Mouse (Mus musculus): ENCODE measurements around the gene Hand2.

The Hand2 gene

DNA sequence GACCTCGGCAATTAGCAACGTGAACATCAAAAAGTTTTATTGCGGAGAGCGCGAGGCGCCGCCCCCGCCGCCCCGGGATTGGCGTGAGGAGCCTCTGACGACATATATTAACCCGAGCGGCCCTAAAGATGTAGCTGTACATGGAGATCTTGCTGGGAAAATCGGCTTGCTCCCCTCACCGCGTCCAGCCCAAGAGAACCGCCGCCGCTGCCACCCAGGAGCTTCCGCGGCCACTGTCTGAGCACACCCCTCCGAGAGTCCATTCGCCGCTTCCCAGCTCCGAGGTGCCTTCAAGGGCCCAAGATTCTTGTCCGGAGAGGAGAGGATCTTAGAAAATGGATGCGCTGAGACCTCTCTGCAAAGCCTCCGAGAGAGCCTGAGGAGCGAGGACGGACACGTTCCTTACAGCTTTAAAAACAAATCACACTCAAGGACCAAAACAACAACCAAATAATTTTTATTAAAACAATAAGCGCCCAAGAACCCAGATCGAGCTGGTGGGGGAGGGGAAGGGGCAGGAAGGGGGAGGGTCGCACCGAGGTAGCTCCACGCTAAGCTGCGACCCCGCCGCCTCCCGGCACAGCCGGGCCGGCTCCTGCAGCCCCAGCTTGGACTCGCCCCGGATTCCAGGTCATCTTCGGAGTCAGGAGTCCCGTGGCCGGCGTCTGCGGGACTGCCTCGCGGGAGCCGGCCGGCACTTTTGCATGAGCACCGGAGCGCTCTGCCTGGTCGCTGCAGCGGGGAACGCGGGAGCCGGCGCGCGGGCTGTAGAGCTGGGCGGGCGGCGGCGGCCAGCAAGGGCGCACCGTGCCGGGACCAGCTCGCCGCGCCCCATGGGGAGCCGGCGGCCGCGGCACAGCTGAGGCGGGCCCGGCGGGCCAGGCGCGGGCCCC, at the start of gene Hand2:
TSS of gene Hand2 (plus strand) at position 133 of the 893 bp plus-strand sequence.
- no peak for DNase-seq

GRCm38 (mm10) chr8:57273055-57273454, 47.7 kb upstream of the Hand2 start:
- DNase-seq = no peak

DNA sequence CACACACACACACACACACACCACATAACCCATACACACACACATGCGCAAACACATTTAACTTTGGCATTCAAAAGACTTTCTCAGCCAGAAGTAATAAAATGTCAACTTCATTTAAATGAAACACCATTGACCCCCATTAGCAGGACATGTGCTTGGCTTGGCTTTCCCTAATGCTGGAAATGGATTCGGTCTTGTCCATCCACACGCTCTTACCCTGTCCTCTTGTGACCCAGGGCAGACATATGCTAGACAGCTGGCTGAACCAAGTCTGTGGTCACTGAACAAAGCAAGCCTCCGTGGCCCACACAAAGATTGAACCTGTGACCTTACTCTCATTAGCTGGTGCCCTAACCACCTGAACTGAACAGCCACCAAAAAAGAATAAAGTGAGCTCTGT, 27.3 kb upstream of the Hand2 start:
- no peak for DNase-seq

DNA sequence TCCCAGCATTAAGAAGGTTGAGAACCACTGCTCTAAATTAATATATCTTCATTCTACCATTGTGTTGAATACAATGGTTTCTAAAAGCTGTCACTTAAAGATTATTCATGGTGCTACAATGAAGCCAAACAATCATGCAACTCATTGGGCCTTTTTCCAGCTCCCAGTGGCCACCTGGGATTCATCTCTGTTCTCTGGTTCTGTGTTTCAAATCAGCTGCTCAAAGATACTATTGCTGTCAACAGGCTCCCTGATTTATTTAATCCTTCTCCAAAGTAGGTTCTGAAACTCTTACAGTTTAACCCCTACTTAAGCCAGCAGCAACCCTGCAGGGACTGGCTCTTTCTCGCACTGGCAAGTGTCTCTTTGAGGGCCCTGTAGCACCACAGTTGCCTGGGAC, 17.3 kb upstream of the Hand2 start:
- no peak for DNase-seq

DNA sequence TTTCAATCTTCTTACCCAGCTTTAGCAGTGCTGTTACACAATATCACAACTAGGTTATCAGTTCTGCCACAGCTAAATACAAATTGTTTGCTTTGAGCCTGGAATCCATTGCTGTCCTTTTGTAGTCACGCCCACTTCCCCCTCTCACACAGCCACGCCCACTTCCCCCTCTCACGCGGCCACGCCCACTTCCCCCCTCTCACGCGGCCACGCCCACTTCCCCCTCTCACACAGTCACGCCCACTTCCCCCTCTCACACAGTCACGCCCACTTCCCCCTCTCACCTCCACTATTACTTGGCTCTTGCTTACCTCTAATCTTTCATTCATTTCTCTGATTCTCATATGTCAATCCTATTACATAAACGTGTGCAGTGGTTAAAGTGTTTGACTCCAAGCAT, 15.8 kb upstream of the Hand2 start:
- DNase-seq = no peak

GRCm38 (mm10) chr8:57306441-57306840, 14.3 kb upstream of the Hand2 start:
- DNase-seq = no peak

GRCm38 (mm10) chr8:57309844-57310485, 10.8 kb upstream of the Hand2 start:
- DNase-seq = no peak

- DNase-seq = no peak
These were observed 8.5 kb upstream of the Hand2 start for GRCm38 (mm10) chr8:57312031-57312981.

DNA sequence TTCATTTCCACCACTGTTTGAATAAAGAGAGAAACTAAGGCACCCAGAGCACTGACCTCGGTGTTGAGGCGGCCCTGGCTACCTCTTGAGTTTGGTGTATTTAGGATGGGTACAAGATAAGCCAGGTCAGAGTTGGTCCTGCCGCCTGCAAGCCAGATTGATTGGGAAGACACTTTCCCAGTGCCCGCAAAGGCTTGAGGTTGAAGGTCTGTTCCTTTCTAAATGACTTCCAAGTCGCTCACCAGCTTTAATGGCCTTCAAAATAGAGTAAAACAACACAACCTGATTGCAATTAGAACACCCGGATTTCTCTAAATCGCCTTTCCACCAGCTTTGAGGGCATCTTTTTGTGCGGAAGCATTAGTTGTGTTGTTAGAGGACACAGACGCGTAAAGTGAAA, 7.2 kb upstream of the Hand2 start:
- DNase-seq = no peak

DNA sequence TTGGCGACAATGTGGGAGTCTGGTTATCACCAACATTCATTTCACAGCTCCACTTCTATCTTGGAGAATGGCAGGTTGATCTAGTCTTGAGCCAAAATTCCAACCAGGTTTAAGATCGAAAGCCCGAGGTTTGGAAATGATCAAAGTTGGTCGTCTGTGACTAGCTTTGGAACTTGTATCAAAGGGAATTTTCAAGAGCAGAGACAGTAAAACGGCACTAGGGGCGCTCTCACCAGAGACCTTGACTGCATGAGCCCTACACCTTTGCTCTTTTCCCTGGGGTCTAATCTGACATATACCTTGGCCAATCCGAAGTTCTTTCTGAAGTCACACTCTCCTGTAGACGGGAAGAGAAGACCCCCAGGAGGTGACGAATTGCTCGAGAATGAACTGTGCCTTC, 6.6 kb upstream of the Hand2 start:
- no peak for DNase-seq

DNA sequence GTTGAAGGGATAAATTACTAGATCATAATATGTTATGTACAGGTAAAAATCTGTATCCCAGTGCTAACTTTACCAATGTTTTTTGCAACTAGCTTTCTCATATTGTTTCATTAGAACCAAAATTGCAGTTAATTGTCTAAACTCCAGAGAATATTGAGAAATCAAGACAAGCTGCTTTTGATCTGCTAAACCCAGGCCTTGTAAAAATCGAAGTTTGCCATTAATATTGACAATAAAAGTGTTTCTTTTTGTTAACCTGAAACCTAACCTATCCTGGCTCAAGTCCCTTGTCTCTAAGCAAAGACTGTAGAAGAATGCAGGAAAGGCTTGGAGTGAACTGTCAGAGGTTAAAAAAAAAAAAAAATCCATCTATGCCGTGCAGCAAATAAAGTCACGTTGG, 5.3 kb upstream of the Hand2 start:
- no peak for DNase-seq

DNA sequence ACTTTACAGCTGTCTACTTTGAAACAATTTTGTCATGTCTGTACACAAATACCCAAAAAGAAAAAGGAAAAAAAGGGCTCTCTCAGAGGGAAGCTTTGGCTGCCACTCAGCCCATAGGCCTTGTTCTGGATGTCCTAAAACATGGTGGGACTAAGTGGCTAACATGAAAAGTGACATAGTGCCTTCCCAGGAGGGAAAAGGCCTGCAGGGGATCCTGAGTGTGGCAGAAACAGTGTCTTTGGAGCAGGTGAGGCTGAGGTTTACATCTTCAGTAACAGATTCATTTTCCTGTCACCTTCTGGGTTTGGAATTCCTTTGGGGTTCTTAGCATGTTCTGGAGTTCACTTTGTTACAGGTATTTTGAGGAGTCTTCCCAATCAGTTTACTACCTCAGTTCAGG, 3.7 kb upstream of the Hand2 start:
- DNase-seq = no peak

DNA sequence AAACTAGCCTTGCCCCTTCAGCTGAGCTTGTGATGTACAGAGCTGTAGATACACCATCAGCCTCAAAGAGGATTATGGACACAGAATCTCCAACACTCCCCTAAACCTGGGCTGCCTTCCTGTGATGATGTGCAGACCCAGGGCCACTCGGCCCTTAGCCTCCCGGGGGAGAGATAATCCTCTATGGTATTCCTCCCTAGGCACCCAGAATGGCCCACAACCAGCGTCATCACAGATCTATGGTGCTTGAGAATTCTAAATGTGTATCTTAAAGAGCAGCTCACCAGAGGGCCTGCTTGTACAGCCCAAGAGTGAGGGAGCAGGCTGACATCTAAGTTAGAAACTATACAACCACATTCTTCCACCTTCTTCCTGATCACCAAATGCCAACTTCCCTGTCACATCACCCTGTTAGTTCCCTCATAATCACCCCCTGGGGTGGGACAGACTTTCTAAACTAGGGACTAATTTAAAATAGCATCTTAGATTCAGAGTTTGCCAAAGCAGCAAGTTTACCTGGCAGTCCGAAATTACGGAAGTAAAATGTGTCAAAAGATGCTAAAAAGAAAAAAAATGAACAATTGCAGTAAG, 2.8 kb upstream of the Hand2 start:
- no peak for DNase-seq

DNA sequence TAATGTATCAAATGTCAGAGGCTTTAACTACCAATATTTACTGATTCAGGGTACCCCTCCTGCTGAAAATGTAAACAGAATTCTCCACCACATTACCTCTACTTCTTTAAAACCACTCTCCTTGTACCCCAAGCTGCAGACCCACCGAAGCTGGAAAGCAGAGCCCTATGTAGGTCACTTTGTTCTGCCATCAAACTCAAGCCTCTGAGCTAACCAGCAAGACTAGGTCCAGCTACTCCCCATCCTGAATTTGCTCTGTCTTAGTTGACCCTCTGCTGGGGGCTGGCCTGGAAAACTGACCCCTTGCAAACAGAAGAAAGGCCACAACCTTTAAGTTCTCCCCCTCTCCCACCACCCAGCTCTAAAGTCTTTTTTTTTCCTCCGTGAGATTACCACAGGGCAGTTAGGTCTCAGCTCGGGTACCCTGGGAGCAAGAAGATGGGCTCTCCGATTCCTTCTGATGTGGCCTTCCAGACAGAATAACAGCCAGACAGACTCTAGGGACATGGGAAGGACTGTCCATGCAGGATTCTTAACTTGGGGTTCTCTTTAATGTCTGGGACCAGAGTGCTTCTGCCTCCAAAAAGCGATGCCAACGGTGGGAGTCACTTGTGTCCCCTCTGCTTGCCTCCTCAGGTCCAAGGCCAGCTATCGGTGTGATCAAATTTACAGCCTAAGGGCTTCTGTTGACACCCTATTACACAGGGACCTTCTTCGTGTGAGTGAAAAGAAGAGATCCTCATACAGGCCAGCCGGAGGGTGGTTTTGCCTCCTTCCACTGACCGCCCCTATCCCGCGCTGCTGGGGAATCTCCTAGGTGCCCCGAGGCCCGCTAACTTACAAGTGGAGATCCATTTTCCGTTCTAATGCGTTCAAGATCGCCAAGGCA, 1.4 kb upstream of the Hand2 start:
- no peak for DNase-seq

- no peak for DNase-seq
These were observed 700 bp upstream of the Hand2 start for GRCm38 (mm10) chr8:57319981-57320585.

- DNase-seq = no peak
These were observed 1.4 kb downstream of the Hand2 start for GRCm38 (mm10) chr8:57321898-57322895.

DNA sequence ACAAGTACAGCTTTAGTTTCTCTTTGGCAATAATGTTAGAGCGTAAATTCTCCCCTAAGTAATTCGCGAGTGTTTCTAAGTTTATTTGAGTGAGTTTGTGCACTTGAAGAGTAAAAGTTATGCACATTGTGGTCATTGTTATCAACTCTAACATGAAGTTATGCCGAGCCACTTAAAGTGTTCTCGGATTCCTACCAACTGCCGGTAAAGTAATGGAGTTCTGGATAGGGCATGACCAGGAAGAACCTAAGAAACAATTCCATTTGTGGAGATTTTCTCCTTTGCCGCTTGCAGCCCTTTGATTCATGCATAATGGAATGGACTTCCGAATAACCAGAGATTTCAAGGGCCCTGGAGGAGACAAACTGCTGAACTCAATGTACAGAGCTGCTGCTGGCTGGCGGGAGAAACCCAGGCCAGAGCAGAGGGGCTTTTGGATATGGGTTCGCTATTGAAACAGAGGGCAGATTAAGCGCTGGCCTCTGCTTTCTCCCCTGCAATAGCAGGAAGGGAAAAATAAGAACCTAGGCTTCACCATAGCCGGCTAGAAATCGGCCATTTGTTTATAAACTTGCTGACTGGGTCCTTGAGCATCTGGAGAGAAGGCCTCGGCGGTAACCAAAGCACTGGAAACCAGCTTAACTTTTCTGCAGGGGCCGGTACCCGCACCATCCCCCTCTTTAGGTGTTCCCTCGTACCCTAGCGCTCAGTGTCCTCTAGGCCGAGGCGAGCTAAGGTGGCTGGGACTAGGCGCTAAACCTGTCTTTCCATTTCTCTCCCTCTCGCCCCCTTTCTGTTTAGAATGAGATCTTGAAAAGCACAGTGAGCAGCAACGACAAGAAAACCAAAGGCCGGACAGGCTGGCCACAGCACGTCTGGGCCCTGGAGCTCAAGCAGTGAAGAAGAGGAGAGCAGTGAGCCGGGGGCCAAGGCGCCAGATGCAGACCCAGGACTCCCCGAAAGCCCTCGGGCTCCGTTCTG, 2.5 kb downstream of the Hand2 start:
- no peak for DNase-seq

GRCm38 (mm10) chr8:57324091-57324490, 3.3 kb downstream of the Hand2 start:
- DNase-seq = no peak

- DNase-seq = no peak
These were observed 3.9 kb downstream of the Hand2 start for GRCm38 (mm10) chr8:57324671-57325070.

Data from lung, adult 18-20 months (tissue).